Mouse (Mus musculus): ENCODE data around the gene Dyrk1a.

DNA sequence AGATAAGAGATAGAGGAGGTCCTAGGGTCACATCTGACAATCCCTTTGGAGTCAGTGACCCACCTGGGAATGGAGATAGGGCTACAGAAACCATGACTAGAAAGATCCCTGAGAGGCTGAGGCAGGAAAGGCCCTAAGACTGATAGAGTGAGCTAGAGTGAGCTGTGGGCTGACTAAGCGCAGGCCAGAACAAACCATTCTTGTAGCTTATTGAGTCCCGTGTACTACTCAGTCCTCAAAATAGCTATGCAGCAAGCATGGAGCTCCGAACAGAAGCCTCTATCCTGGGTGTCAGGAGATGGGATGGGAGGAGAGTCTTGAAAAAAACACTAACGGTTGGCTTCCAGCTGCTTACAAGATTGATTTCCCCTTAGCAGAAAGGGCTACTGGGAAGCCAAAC lies 38.5 kb upstream of the Dyrk1a start:
- TF ChIP-seq CTCF (IDR thresholded peaks at IDR 0.05; ENCODE audit: borderline replicate concordance, insufficient read depth, low read depth, low read length), result no peak
- no peak for TF ChIP-seq POLR2A (IDR thresholded peaks at IDR 0.05; ENCODE audit: borderline replicate concordance, insufficient read depth, low read length)

All from cerebellum, adult 2 months (tissue).